14 mouse cellular contexts compared by ENCODE assay signal in genomic region chr14:118318524-118318923, GRCm38 (mm10). TPM values are rescaled to one million over a fixed set of nuclear protein-coding genes. Genes with fewer than 3 reads are reported as not detected.
A peak's percentile ranks its signal among the peaks of the same experiment; 100 is the strongest.
DNase-seq lines count a peak whose midpoint lies in the region; ATAC-seq and TF ChIP-seq lines count a peak whose summit lies in the region.
"Had no signal": no experiment of that assay in that cellular context is flagged by ENCODE, and none has a peak within 500 bp of the region (broad histone marks: within the 10 kb centered on the region; RNA-seq: fewer than 3 reads in every experiment).

No protein-coding gene starts in this region.

- no peak for TF ChIP-seq CTCF in lung, postnatal 0 days (IDR thresholded peaks at IDR 0.05)

- no peak for DNase-seq in frontal cortex, postnatal 14 days (ENCODE audit: low spot score in 2 of 2)
- DNase-seq in lung, postnatal 0 days (ENCODE audit: low spot score) = no peak
- peak; percentile 6 for DNase-seq in forelimb bud, embryonic 11.5 days (ENCODE audit: low read depth, low spot score)
- peak; percentile 46 for DNase-seq in right cerebral cortex, postnatal 14 days
- no peak for DNase-seq in thymus, postnatal 14 days
- DNase-seq in gastrocnemius, postnatal 14 days = no peak
- DNase-seq: kidney, adult 11 months had no signal

- no peak overlapping the region for H3K27ac ChIP-seq in lung, embryonic 16.5 days (ENCODE audit: low read length)
- no peak overlapping the region for H3K27ac ChIP-seq in lung, postnatal 0 days (ENCODE audit: low read length)
- H3K27ac ChIP-seq: liver, embryonic 14.5 days; midbrain, embryonic 12.5 days had no signal

- TF ChIP-seq EP300 in lung, postnatal 0 days (IDR thresholded peaks at IDR 0.05) = no peak

- no peaks in the 10 kb centered on the region for H3K9me3 ChIP-seq in lung, embryonic 16.5 days (ENCODE audit: control insufficient read depth, low read length)
- no peaks in the 10 kb centered on the region for H3K9me3 ChIP-seq in lung, postnatal 0 days (ENCODE audit: low read length)
- H3K9me3 ChIP-seq: midbrain, embryonic 12.5 days had no signal

- ATAC-seq in frontal cortex, adult (ENCODE audit: low TSS enrichment) = peak; percentile 62; the same call in 1 of the 2 replicates
- peak; percentile 28; the same call in 1 of the 2 replicates for ATAC-seq in lung, embryonic 16.5 days (ENCODE audit: low read depth)
- no peak for ATAC-seq in lung, postnatal 0 days

- H3K9ac ChIP-seq in lung, embryonic 16.5 days (ENCODE audit: low read length) = no peak overlapping the region
- no peak overlapping the region for H3K9ac ChIP-seq in lung, postnatal 0 days (replicated peaks; ENCODE audit: low read depth)
- H3K9ac ChIP-seq: liver, embryonic 14.5 days; midbrain, embryonic 12.5 days had no signal

- no peak overlapping the region for H3K4me3 ChIP-seq in lung, embryonic 16.5 days (ENCODE audit: low read length)
- H3K4me3 ChIP-seq in lung, postnatal 0 days (ENCODE audit: low read depth, low read length) = no peak overlapping the region
- H3K4me3 ChIP-seq: midbrain, embryonic 12.5 days had no signal

- WGBS in lung, embryonic 16.5 days = 48% methylated on average over 11 of the region's 11 CpGs
- 56% methylated on average over 11 of the region's 11 CpGs for WGBS in lung, postnatal 0 days

- H3K4me2 ChIP-seq in lung, embryonic 16.5 days (ENCODE audit: low read depth, low read length) = no peak overlapping the region
- H3K4me2 ChIP-seq in lung, postnatal 0 days (replicated peaks; ENCODE audit: low read depth, low read length) = no peak overlapping the region
- H3K4me2 ChIP-seq: midbrain, embryonic 12.5 days had no signal

- no peaks in the 10 kb centered on the region for H3K36me3 ChIP-seq in lung, embryonic 16.5 days (ENCODE audit: control insufficient read depth, insufficient read depth, low read length)
- H3K36me3 ChIP-seq in lung, postnatal 0 days (ENCODE audit: insufficient read depth, low read length) = no peaks in the 10 kb centered on the region
- H3K36me3 ChIP-seq: midbrain, embryonic 12.5 days had no signal

- H3K4me1 ChIP-seq in lung, embryonic 16.5 days (replicated peaks; ENCODE audit: control insufficient read depth, insufficient read depth, low read length) = peaks cover 7% of the 10 kb centered on the region; the same call in 1 of the 2 replicates
- H3K4me1 ChIP-seq in lung, postnatal 0 days (ENCODE audit: insufficient read depth, low read depth, low read length) = no peaks in the 10 kb centered on the region

- intact Hi-C loops in gastrocnemius, postnatal 14 days (cut with DNase I; ENCODE audit: low total_unique reads) = no loop called here

- peaks cover 16% of the 10 kb centered on the region for H3K27me3 ChIP-seq in lung, embryonic 16.5 days (ENCODE audit: control insufficient read depth, insufficient read depth, low read depth, low read length)
- peaks cover 2% of the 10 kb centered on the region for H3K27me3 ChIP-seq in lung, postnatal 0 days (replicated peaks; ENCODE audit: insufficient read depth, low read length)

RNA-seq across cellular contexts. Expression of gene Gm9376, which starts 51.8 kb away (rescaled TPM):
- polyA plus RNA-seq in lung, embryonic 16.5 days (2015; fragmentation: Nextera tagmentation; extraction: Ambion mirVana) = not detected in 2 replicates
- not detected in 2 replicates for polyA plus RNA-seq in lung, postnatal 0 days (2015; fragmentation: Nextera tagmentation; extraction: Ambion mirVana)
- total RNA-seq in gastrocnemius, postnatal 14 days (2021) = not detected
- total RNA-seq: heart, adult 8-10 months; layer of hippocampus, postnatal 14 days had no signal
- polyA plus RNA-seq: liver, embryonic 14.5 days; midbrain, embryonic 12.5 days; testis, adult 2 months had no signal

Comparison
In these comparisons a context has a peak if more than half of its experiments do, and no peak if none do; other contexts are left out.
1. DNase-seq: peak in forelimb bud, embryonic 11.5 days (single experiment) and right cerebral cortex, postnatal 14 days (single experiment); none in frontal cortex, postnatal 14 days (0 of 2), lung, postnatal 0 days (single experiment), thymus, postnatal 14 days (single experiment) and gastrocnemius, postnatal 14 days (single experiment).